Mouse (Mus musculus) right cerebral cortex, postnatal 10 days (tissue): ENCODE results near the gene Gm10959.

Source experiments
- DNase-seq, 2 experiments: peaks; one replicate each; pipeline ENCODE4 v3.0.0; 2021; ENCODE audit warnings: low spot score in 2 of 2

Gene Gm10959

GRCm38 (mm10) chr3:122894772-122895171 is 24.4 kb downstream of the Gm10959 start, which contains the start of gene Fabp2:
Gene Fabp2 (plus strand): TSS chr3:122895072.
- DNase-seq = no peak

DNA sequence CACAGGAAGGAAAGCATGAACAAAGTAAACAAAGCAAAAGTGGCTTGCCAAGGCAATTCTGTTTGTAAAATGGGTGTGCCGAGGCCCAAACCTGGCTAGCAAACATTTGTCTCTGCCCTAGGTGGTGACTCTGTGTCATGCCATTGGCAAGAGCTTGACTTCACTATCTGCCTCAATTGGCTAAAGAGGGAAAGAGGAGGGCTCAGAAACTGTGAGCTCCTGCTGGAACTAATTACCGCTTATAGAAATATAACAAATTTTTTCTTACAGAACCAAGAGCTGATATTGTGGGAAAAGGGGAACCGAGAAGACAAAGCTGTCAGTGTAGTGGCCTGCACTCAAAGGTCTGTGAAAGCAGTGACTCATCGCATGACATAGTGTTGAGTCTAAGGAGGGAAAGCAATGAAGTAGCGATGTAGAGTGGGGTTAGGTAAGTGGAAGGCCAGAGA is 30.8 kb downstream of the Gm10959 start:
- no peak for DNase-seq

GRCm38 (mm10) chr3:122887505-122888301 is 31.5 kb downstream of the Gm10959 start:
- DNase-seq = no peak

GRCm38 (mm10) chr3:122878705-122879315 is 40.4 kb downstream of the Gm10959 start:
- no peak for DNase-seq

- DNase-seq = no peak
Measured at GRCm38 (mm10) chr3:122877543-122877942, 41.6 kb downstream of the Gm10959 start.

GRCm38 (mm10) chr3:122876870-122877269 is 42.3 kb downstream of the Gm10959 start:
- no peak for DNase-seq

GRCm38 (mm10) chr3:122871596-122871995 is 47.6 kb downstream of the Gm10959 start:
- DNase-seq = no peak

DNA sequence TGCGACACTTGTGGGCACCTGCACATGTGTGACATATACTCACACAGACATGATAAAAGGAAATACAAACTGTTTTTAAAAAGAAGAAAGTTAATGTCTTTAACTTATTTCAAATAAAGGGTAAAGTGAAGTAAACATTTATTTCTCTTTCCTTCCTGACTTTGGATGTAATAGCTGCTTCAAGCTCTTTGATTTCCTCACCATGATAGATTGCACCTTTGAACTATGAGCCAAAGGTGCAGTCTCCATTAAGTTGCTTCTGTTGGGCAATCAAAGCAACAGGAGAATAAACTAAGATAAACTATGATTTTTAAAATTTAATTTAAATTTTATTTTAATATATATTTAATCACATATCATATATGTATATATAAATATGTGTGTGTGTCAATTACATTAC is 50.9 kb downstream of the Gm10959 start:
- no peak for DNase-seq

DNA sequence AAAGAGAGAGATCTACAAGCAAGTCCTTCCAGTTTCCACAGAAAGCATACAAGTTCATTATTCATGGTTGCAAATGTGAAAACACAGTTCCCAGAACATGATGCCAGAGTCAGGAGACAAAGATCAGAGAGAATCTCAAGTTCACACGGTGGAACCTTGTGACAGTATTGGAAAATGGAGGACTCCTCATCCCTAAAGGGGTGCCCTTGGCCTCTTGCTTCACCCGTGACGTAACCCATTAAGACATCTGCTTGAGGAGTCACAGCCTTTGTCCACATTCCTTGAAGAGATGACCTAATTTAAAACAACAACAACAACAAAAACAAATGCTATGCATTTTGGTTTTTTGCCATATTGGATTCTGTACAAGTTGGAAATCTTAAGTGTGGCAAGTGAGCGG is 54.1 kb downstream of the Gm10959 start:
- DNase-seq = no peak
